Mouse (Mus musculus): ENCODE results near the gene Prrc2b. TPM values are rescaled to one million over a fixed set of nuclear protein-coding genes. Genes with fewer than 3 reads are reported as not detected.
A peak's percentile ranks its signal among the peaks of the same experiment; 100 is the strongest.

Gene Prrc2b
- 6.8 and 7.7 TPM in 2 replicates for polyA plus RNA-seq (2015; fragmentation: Nextera tagmentation; extraction: Ambion mirVana)

- H3K27ac ChIP-seq, result peak within 1 kb of the TSS; percentile 95
- H3K9me3 ChIP-seq (replicated peaks), result no peaks in the 10 kb centered on the region
- no peaks in the 10 kb centered on the region for H3K27me3 ChIP-seq
- peak within 1 kb of the TSS; percentile 93 for H3K4me2 ChIP-seq
- under 1% methylated on average over 74 of the region's 117 CpGs for WGBS (ENCODE audit: insufficient replicate concordance)
- H3K36me3 ChIP-seq, result no peaks in the 10 kb centered on the region
- ATAC-seq (ENCODE audit: low read depth) (peak; percentile 60), DNase-seq (no peak)
- peaks cover 60% of the 10 kb centered on the region for H3K4me1 ChIP-seq (replicated peaks)
- peak within 1 kb of the TSS; percentile 98 for H3K9ac ChIP-seq
- H3K4me3 ChIP-seq (replicated peaks), result peak within 1 kb of the TSS; percentile 94
These were observed at the start of gene Prrc2b for GRCm38 (mm10) chr2:32150924-32151659. Gene Prrc2b (plus strand): TSS chr2:32151082.

GRCm38 (mm10) chr2:32102944-32103343 is 47.9 kb upstream of the Prrc2b start:
- no peaks in the 10 kb centered on the region for H3K27me3 ChIP-seq
- DNase-seq (no peak), ATAC-seq (ENCODE audit: low read depth) (no peak)
- H3K4me2 ChIP-seq, result no peak overlapping the region
- H3K9ac ChIP-seq, result no peak overlapping the region
- no peak overlapping the region for H3K4me3 ChIP-seq (replicated peaks)
- WGBS (ENCODE audit: insufficient replicate concordance), result 64% methylated on average over 5 of the region's 5 CpGs
- no peak overlapping the region for H3K27ac ChIP-seq
- H3K36me3 ChIP-seq, result no peaks in the 10 kb centered on the region
- no peaks in the 10 kb centered on the region for H3K9me3 ChIP-seq (replicated peaks)
- peaks cover 52% of the 10 kb centered on the region for H3K4me1 ChIP-seq (replicated peaks)

- no peaks in the 10 kb centered on the region for H3K9me3 ChIP-seq (replicated peaks)
- no peaks in the 10 kb centered on the region for H3K27me3 ChIP-seq
- no peak overlapping the region for H3K4me3 ChIP-seq (replicated peaks)
- ATAC-seq (ENCODE audit: low read depth), result no peak
- no peak overlapping the region for H3K27ac ChIP-seq
- H3K36me3 ChIP-seq, result no peaks in the 10 kb centered on the region
- H3K9ac ChIP-seq, result no peak overlapping the region
- H3K4me1 ChIP-seq (replicated peaks), result peaks cover 48% of the 10 kb centered on the region
- H3K4me2 ChIP-seq, result no peak overlapping the region
- DNase-seq, result no peak
- 76% methylated on average over 7 of the region's 7 CpGs for WGBS (ENCODE audit: insufficient replicate concordance)
These were observed 47.3 kb upstream of the Prrc2b start for GRCm38 (mm10) chr2:32103557-32103956.

- Histone ChIP-seq H3K4me1 (replicated peaks) (peaks cover 43% of the 10 kb centered on the region), H3K9ac (no peak overlapping the region), H3K4me3 (replicated peaks) (no peak overlapping the region), H3K4me2 (no peak overlapping the region), H3K27me3 (no peaks in the 10 kb centered on the region), H3K27ac (no peak overlapping the region), H3K36me3 (no peaks in the 10 kb centered on the region), H3K9me3 (replicated peaks) (no peaks in the 10 kb centered on the region)
- WGBS (ENCODE audit: insufficient replicate concordance), result 72% methylated on average over 7 of the region's 7 CpGs
- ATAC-seq (ENCODE audit: low read depth), result no peak
- no peak for DNase-seq
These were observed 46.8 kb upstream of the Prrc2b start for GRCm38 (mm10) chr2:32104122-32104521.

GRCm38 (mm10) chr2:32105117-32105913 is 45.6 kb upstream of the Prrc2b start:
- Histone ChIP-seq H3K4me1 (replicated peaks) (peaks cover 37% of the 10 kb centered on the region), H3K4me2 (no peak overlapping the region), H3K9ac (peak overlapping the region; percentile 42), H3K4me3 (replicated peaks) (no peak overlapping the region), H3K9me3 (replicated peaks) (no peaks in the 10 kb centered on the region), H3K27me3 (no peaks in the 10 kb centered on the region), H3K36me3 (no peaks in the 10 kb centered on the region), H3K27ac (peak overlapping the region; percentile 21)
- DNase-seq (no peak), ATAC-seq (ENCODE audit: low read depth) (peak; percentile 57)
- WGBS (ENCODE audit: insufficient replicate concordance), result 78% methylated on average over 16 of the region's 16 CpGs

- no peak overlapping the region for H3K4me3 ChIP-seq (replicated peaks)
- peak overlapping the region; percentile 42 for H3K9ac ChIP-seq
- ATAC-seq (ENCODE audit: low read depth) (no peak), DNase-seq (no peak)
- WGBS (ENCODE audit: insufficient replicate concordance), result 67% methylated on average over 7 of the region's 7 CpGs
- no peak overlapping the region for H3K4me2 ChIP-seq
- H3K27ac ChIP-seq, result peak overlapping the region; percentile 21
- H3K36me3 ChIP-seq, result no peaks in the 10 kb centered on the region
- peaks cover 43% of the 10 kb centered on the region for H3K4me1 ChIP-seq (replicated peaks)
- H3K9me3 ChIP-seq (replicated peaks), result no peaks in the 10 kb centered on the region
- no peaks in the 10 kb centered on the region for H3K27me3 ChIP-seq
These were observed 45.0 kb upstream of the Prrc2b start for GRCm38 (mm10) chr2:32105930-32106329.

- Histone ChIP-seq H3K4me2 (no peak overlapping the region), H3K27me3 (no peaks in the 10 kb centered on the region), H3K4me3 (replicated peaks) (no peak overlapping the region), H3K36me3 (no peaks in the 10 kb centered on the region), H3K9me3 (replicated peaks) (no peaks in the 10 kb centered on the region), H3K9ac (peak overlapping the region; percentile 37; the same call in 1 of the 2 replicates), H3K27ac (peak overlapping the region; percentile 56), H3K4me1 (replicated peaks) (peaks cover 69% of the 10 kb centered on the region)
- WGBS (ENCODE audit: insufficient replicate concordance), result 88% methylated on average over 1 of the region's 1 CpGs
- DNase-seq (no peak), ATAC-seq (ENCODE audit: low read depth) (no peak)
These were observed 39.6 kb upstream of the Prrc2b start for GRCm38 (mm10) chr2:32111268-32111667.

- Histone ChIP-seq H3K4me1 (replicated peaks) (peaks cover 63% of the 10 kb centered on the region), H3K4me3 (replicated peaks) (no peak overlapping the region), H3K36me3 (no peaks in the 10 kb centered on the region), H3K9ac (0 out of 2 replicates have a peak overlapping the region, but pooled peaks have one; percentile 23), H3K9me3 (replicated peaks) (peaks cover 6% of the 10 kb centered on the region; the same call in 1 of the 2 replicates), H3K27me3 (no peaks in the 10 kb centered on the region), H3K27ac (peak overlapping the region; percentile 96), H3K4me2 (no peak overlapping the region)
- ATAC-seq (ENCODE audit: low read depth) (no peak), DNase-seq (no peak)
- WGBS (ENCODE audit: insufficient replicate concordance), result 81% methylated on average over 2 of the region's 2 CpGs
These were observed 38.3 kb upstream of the Prrc2b start for GRCm38 (mm10) chr2:32112548-32112947.

- H3K9ac ChIP-seq, result peak overlapping the region; percentile 63
- no peaks in the 10 kb centered on the region for H3K36me3 ChIP-seq
- peaks cover 65% of the 10 kb centered on the region for H3K4me1 ChIP-seq (replicated peaks)
- H3K4me3 ChIP-seq (replicated peaks), result peak overlapping the region; percentile 11; the same call in 1 of the 2 replicates
- H3K9me3 ChIP-seq (replicated peaks), result peaks cover 9% of the 10 kb centered on the region; the same call in 1 of the 2 replicates
- peak; percentile 63 for DNase-seq
- WGBS (ENCODE audit: insufficient replicate concordance), result 17% methylated on average over 4 of the region's 4 CpGs
- peak overlapping the region; percentile 53 for H3K4me2 ChIP-seq
- ATAC-seq (ENCODE audit: low read depth), result peak; percentile 91
- peak overlapping the region; percentile 96 for H3K27ac ChIP-seq
- no peaks in the 10 kb centered on the region for H3K27me3 ChIP-seq
These were observed 35.0 kb upstream of the Prrc2b start for GRCm38 (mm10) chr2:32115851-32116268.

GRCm38 (mm10) chr2:32119802-32120750 is 30.8 kb upstream of the Prrc2b start:
- no peak overlapping the region for H3K4me3 ChIP-seq (replicated peaks)
- H3K4me2 ChIP-seq, result peak overlapping the region; percentile 17; the same call in 1 of the 2 replicates
- peaks cover 57% of the 10 kb centered on the region for H3K4me1 ChIP-seq (replicated peaks)
- H3K9me3 ChIP-seq (replicated peaks), result peaks cover 9% of the 10 kb centered on the region; the same call in 1 of the 2 replicates
- H3K27me3 ChIP-seq, result no peaks in the 10 kb centered on the region
- 87% methylated on average over 20 of the region's 20 CpGs for WGBS (ENCODE audit: insufficient replicate concordance)
- ATAC-seq (ENCODE audit: low read depth), result no peak
- no peaks in the 10 kb centered on the region for H3K36me3 ChIP-seq
- H3K9ac ChIP-seq, result peak overlapping the region; percentile 23; the same call in 1 of the 2 replicates
- peak overlapping the region; percentile 67 for H3K27ac ChIP-seq
- no peak for DNase-seq

All from liver, embryonic 13.5 days (tissue).